Mouse (Mus musculus) forebrain, embryonic 12.5 days (tissue): ENCODE results near the gene F13a1. TPM values are rescaled to one million over a fixed set of nuclear protein-coding genes. Genes with fewer than 3 reads are reported as not detected.

Experiments used
- ATAC-seq: fragments of 200-750 bp; cut with Nextera tagmentation; 2 replicates; pipeline ENCODE4 v1.8.0; 2017; ENCODE audit warnings: moderate TSS enrichment; ENCODE audit not compliant: low FRiP score
- H3K27ac ChIP-seq: fragments of 300-500 bp; sonication (generic); 2 replicates; pipeline ENCODE4 v1.5.1; 2016; ENCODE audit warnings: mild to moderate bottlenecking
- H3K27me3 ChIP-seq: fragments of 300-500 bp; sonication (generic); 2 replicates; pipeline ENCODE4 v1.6.1; 2016; ENCODE audit warnings: mild to moderate bottlenecking
- H3K36me3 ChIP-seq: fragments of 300-500 bp; sonication (generic); replicated peaks from 2 replicates; pipeline ENCODE4 v1.6.1; 2016; ENCODE audit warnings: mild to moderate bottlenecking
- H3K4me1 ChIP-seq: fragments of 300-500 bp; sonication (generic); 2 replicates; pipeline ENCODE4 v1.6.1; 2016
- H3K4me2 ChIP-seq: fragments of 300-500 bp; sonication (generic); 2 replicates; pipeline ENCODE4 v1.6.1; 2016; ENCODE audit warnings: mild to moderate bottlenecking, moderate library complexity
- H3K4me3 ChIP-seq: fragments of 300-500 bp; sonication (generic); replicated peaks from 2 replicates; pipeline ENCODE4 v1.5.1; 2016; ENCODE audit warnings: mild to moderate bottlenecking
- H3K9ac ChIP-seq: fragments of 300-500 bp; sonication (generic); 2 replicates; pipeline ENCODE4 v1.6.1; 2016; ENCODE audit warnings: mild to moderate bottlenecking
- H3K9me3 ChIP-seq: fragments of 300-500 bp; sonication (generic); 2 replicates; pipeline ENCODE4 v1.6.1; 2016
- WGBS: fragments of 180-500 bp; shearing (Covaris S2); methylation state at CpG from one replicate; pipeline ENCODE4 v1.1.7; 2016; 5-methylcytosine and 5-hydroxymethylcytosine counted together
- polyA plus RNA-seq: library from polyadenylated mRNA; unstranded; fragments of >200 nt; fragmentation: Nextera tagmentation; extraction: Ambion mirVana; gene quantifications from 2 replicates; pipeline ENCODE4 v1.2.1, GENCODE M21; 2016

The F13a1 gene
- polyA plus RNA-seq, 1 experiment from 2014 or later: 9.5 TPM

DNA sequence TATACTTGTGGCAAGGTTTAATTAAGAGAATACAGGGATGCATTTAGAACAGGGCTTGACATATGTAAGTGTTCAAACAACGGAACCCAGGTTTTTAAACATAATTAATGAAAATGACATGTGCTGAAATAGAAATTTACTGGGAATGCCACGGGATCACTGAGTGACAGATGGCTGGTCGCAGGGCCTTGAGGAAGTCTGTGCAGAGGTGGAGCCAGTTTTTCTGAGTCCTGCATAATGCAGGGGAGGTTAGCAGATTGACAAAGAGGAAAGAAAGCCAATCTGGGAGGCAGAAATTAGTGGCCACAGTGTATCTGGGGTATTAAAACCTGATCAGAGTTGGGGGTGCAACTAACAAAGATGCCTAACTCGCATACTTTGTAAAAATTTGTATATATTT is 130.3 kb downstream of the F13a1 start:
- Histone ChIP-seq H3K4me3 (no peak overlapping the region), H3K4me1 (no peaks in the 10 kb centered on the region), H3K9me3 (no peaks in the 10 kb centered on the region), H3K4me2 (no peak overlapping the region), H3K27ac (no peak overlapping the region), H3K9ac (no peak overlapping the region), H3K27me3 (no peaks in the 10 kb centered on the region), H3K36me3 (no peaks in the 10 kb centered on the region)
- 77% methylated on average over 4 of the region's 4 CpGs for WGBS
- no peak for ATAC-seq

DNA sequence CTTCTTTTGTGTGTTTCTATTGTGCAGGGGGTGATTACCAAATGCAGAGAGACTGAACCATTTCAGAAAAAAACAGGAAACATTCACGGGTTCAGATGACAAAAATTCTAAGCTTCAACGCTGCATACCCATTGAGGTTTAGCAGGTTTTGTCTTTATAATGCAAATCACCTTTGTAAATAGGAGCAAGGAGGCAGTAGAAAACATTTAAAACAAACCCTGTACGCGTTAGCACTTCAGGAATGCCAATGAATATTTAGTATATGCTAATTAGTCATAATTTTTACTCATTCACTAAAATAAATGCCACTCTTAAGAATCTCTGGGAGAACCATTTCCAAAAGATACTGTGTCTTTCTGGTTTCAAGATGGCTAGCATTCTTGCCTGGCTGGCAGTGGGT is 146.2 kb downstream of the F13a1 start:
- WGBS: 13% methylated on average over 4 of the region's 4 CpGs
- H3K27ac ChIP-seq: no peak overlapping the region
- ATAC-seq: no peak
- H3K9me3 ChIP-seq: no peaks in the 10 kb centered on the region
- peaks cover 3% of the 10 kb centered on the region; the same call in 1 of the 2 replicates for H3K4me1 ChIP-seq
- no peak overlapping the region for H3K9ac ChIP-seq
- H3K4me3 ChIP-seq: no peak overlapping the region
- no peaks in the 10 kb centered on the region for H3K36me3 ChIP-seq
- H3K4me2 ChIP-seq: no peak overlapping the region
- no peaks in the 10 kb centered on the region for H3K27me3 ChIP-seq

DNA sequence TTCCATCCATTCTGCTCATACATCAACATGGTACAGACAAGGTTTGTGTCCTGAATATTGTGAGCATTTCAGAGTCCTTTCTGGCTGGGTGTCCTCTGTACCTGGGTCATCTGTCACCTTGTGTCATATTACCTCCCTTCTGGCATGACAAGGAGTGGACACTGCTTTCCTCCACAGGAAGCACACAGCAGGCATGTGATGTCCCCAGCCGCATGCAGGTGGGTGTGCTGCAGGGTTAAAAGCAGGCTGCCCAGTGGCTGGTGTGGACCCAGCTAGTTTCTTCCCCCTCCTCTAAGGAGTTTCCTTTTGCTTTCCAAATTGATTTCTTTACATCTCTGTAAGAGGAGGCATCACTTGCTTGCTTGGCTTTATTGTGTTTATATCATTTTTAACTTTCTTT is 146.6 kb downstream of the F13a1 start:
- H3K36me3 ChIP-seq: no peaks in the 10 kb centered on the region
- H3K4me3 ChIP-seq: no peak overlapping the region
- no peak for ATAC-seq
- H3K9ac ChIP-seq: no peak overlapping the region
- no peaks in the 10 kb centered on the region for H3K9me3 ChIP-seq
- H3K4me2 ChIP-seq: no peak overlapping the region
- H3K4me1 ChIP-seq: peaks cover 3% of the 10 kb centered on the region; the same call in 1 of the 2 replicates
- H3K27ac ChIP-seq: no peak overlapping the region
- 42% methylated on average over 1 of the region's 1 CpGs for WGBS
- no peaks in the 10 kb centered on the region for H3K27me3 ChIP-seq

DNA sequence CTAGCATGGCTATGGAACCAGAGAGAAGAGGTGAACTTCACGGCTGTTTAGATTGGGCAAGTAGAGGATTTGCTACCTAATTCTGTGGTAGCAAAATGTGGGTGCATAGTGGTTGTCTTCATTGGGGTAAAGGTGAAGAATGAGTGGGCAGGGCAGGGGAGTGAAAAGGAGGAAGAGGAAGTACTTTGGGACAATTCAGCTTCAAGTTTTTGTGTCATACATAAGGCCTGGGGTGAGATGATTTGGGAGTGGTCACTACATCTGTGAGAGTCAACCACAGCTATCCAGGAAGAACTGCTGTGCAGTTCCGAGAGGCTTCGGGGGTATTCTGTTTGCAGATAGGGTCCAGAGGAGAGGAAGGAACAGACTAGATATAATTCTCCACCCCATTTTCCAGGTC is 148.4 kb downstream of the F13a1 start:
- no peak overlapping the region for H3K9ac ChIP-seq
- no peak overlapping the region for H3K27ac ChIP-seq
- H3K9me3 ChIP-seq: no peaks in the 10 kb centered on the region
- no peak overlapping the region for H3K4me2 ChIP-seq
- H3K4me3 ChIP-seq: no peak overlapping the region
- H3K4me1 ChIP-seq: peaks cover 3% of the 10 kb centered on the region; the same call in 1 of the 2 replicates
- no peaks in the 10 kb centered on the region for H3K27me3 ChIP-seq
- no peak for ATAC-seq
- no peaks in the 10 kb centered on the region for H3K36me3 ChIP-seq
- 91% methylated on average over 3 of the region's 3 CpGs for WGBS

DNA sequence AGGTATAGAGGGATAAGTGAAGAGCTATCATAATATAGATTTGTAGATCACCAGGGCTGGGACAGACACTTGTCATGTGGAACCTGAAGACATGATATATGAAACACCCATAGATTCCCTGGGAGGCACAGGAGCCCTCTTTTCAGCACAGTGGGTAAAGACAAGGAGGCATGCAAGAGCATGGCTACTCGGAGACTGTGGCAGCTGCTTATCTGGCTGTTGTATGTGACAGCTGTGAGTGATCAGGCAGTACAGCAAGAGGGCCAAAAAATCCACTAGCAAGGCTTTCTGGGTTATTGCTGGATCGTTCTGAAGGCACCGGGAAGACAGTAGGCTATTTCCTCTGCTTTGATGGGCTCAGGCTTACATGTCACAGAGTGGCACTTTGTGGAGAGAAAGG is 149.0 kb downstream of the F13a1 start:
- H3K9ac ChIP-seq: no peak overlapping the region
- no peak overlapping the region for H3K4me3 ChIP-seq
- H3K4me2 ChIP-seq: no peak overlapping the region
- 90% methylated on average over 3 of the region's 3 CpGs for WGBS
- no peaks in the 10 kb centered on the region for H3K36me3 ChIP-seq
- ATAC-seq: no peak
- peaks cover 3% of the 10 kb centered on the region; the same call in 1 of the 2 replicates for H3K4me1 ChIP-seq
- H3K27me3 ChIP-seq: no peaks in the 10 kb centered on the region
- no peak overlapping the region for H3K27ac ChIP-seq
- H3K9me3 ChIP-seq: no peaks in the 10 kb centered on the region

DNA sequence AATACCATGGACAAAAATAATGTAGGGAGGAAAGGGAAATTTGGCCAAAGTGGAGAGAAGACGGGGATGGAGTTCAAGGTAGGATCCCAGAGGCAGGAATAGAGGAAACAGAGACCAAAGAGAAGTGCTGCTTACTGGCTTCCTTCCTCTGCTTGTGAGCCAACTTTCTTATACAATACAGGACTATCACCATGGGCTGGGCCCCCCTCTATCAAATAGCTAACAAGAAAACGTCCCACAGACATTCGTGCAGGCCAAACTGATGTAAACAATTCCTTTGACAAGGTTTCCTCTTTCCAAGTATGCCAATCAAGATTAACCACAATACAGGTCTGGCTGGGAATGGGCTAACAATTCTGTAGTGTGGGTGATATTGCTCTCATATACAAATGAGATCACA is 154.0 kb downstream of the F13a1 start:
- no peaks in the 10 kb centered on the region for H3K4me1 ChIP-seq
- no peak overlapping the region for H3K4me3 ChIP-seq
- no peaks in the 10 kb centered on the region for H3K9me3 ChIP-seq
- ATAC-seq: no peak
- H3K27ac ChIP-seq: no peak overlapping the region
- H3K36me3 ChIP-seq: no peaks in the 10 kb centered on the region
- no peak overlapping the region for H3K4me2 ChIP-seq
- H3K27me3 ChIP-seq: peaks cover 2% of the 10 kb centered on the region; the same call in 1 of the 2 replicates
- H3K9ac ChIP-seq: no peak overlapping the region
- 34% methylated on average over 3 of the region's 3 CpGs for whole genome bisulfite sequencing

DNA sequence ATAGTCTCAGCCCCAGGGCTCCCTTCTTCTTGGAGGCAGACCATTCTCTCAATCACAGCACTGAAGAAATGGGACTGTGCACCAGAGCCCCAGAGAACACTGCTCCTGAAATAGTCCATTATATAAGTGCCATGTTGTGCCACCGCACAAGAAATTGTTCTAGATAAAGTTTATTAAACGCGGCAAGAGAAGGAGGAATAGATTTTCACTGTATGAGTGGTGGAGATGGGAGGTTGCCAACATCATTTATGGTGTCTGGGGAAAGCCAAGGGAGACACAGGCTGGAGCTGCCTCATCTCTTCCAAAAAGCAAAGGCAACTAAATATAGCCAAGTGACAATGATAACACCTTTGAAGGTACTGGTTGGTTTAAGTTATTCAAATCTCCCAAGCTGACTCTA is 156.3 kb downstream of the F13a1 start:
- H3K27me3 ChIP-seq: peaks cover 2% of the 10 kb centered on the region; the same call in 1 of the 2 replicates
- WGBS: 92% methylated on average over 3 of the region's 3 CpGs
- H3K9me3 ChIP-seq: no peaks in the 10 kb centered on the region
- H3K9ac ChIP-seq: no peak overlapping the region
- H3K36me3 ChIP-seq: no peaks in the 10 kb centered on the region
- no peak overlapping the region for H3K27ac ChIP-seq
- no peaks in the 10 kb centered on the region for H3K4me1 ChIP-seq
- H3K4me2 ChIP-seq: no peak overlapping the region
- no peak overlapping the region for H3K4me3 ChIP-seq
- ATAC-seq: no peak

DNA sequence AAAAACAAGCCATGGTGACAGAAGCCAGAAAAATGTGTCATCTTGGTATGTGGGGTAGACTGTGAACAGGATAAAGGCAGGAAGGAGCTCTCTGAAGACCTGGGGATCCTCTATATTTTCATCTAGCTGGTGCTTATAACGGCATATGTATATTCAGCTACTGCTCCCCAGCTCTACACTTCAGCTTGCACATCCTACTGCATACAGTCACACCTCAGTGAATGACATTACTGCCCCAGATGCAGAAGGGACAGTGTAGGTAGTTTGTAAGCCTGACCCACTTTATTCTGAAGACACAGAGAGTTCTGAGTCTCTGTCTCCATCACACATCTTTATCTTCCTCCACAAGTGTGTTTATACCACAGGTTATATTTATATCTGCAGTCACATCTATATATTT is 157.8 kb downstream of the F13a1 start:
- no peaks in the 10 kb centered on the region for H3K36me3 ChIP-seq
- no peak overlapping the region for H3K4me2 ChIP-seq
- peaks cover 2% of the 10 kb centered on the region; the same call in 1 of the 2 replicates for H3K27me3 ChIP-seq
- no peak overlapping the region for H3K4me3 ChIP-seq
- no peaks in the 10 kb centered on the region for H3K9me3 ChIP-seq
- H3K9ac ChIP-seq: no peak overlapping the region
- H3K27ac ChIP-seq: no peak overlapping the region
- 95% methylated on average over 1 of the region's 1 CpGs for WGBS
- ATAC-seq: no peak
- H3K4me1 ChIP-seq: no peaks in the 10 kb centered on the region

DNA sequence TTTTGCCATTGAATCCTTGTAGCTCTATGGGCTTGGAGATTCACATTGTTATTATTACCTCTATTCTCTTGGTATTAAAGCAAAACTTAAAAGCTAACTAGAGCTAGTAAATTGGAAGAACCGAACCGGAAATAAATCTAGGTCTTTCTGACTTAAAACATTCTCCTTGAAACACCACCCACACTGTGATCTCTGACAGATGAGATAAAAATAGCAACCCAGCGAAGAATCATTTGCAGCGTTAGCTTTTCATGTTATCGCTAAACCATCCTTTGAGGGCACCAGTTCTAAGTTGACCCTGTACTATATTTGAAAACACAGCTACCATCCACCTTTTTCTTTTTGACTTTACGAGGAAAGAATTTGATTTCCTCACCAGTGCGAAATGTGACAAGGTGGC is 164.1 kb downstream of the F13a1 start:
- Histone ChIP-seq H3K27me3 (no peaks in the 10 kb centered on the region), H3K9ac (no peak overlapping the region), H3K36me3 (no peaks in the 10 kb centered on the region), H3K4me2 (no peak overlapping the region), H3K27ac (no peak overlapping the region), H3K9me3 (no peaks in the 10 kb centered on the region), H3K4me1 (no peaks in the 10 kb centered on the region), H3K4me3 (no peak overlapping the region)
- WGBS: 91% methylated on average over 7 of the region's 7 CpGs
- ATAC-seq: no peak

DNA sequence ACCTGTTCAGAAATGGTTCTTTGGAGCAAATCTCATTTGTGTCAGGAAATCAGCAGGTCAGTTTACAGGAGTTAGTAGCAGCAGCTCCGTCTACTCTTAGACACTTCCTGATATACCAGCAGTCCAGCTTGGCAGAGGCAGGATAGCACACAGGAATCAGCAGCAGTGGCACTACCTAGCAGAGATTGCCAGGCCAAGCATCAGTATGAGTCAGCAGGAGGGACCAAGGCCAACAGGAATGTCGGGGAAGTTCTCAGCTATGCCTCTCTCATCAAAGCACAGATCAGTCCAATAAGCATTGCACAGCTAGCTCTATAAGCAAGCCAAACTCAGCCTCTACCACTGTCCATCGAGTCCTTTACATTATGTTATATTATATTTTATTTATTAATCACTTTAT is 210.9 kb downstream of the F13a1 start:
- H3K4me2 ChIP-seq: no peak overlapping the region
- no peaks in the 10 kb centered on the region for H3K27me3 ChIP-seq
- H3K4me1 ChIP-seq: no peaks in the 10 kb centered on the region
- 78% methylated on average over 3 of the region's 3 CpGs for WGBS
- no peak overlapping the region for H3K27ac ChIP-seq
- no peak overlapping the region for H3K9ac ChIP-seq
- no peaks in the 10 kb centered on the region for H3K9me3 ChIP-seq
- no peak overlapping the region for H3K4me3 ChIP-seq
- no peaks in the 10 kb centered on the region for H3K36me3 ChIP-seq
- no peak for ATAC-seq
